Mouse (Mus musculus): ENCODE data around the gene Ugt1a6a.
A peak's percentile ranks its signal among the peaks of the same experiment; 100 is the strongest.
"Not testable (repeated sequence)": the region's sequence is repeated elsewhere in the genome, so short reads cannot be mapped to it uniquely, and the experiment has no call there.

The Ugt1a6a gene

GRCm38 (mm10) chr1:88135229-88135904 is 758 bp downstream of the Ugt1a6a start:
- DNase-seq (ENCODE audit: inconsistent ontology term) = peak; percentile 11

- DNase-seq (ENCODE audit: inconsistent ontology term) = no peak
Observed at GRCm38 (mm10) chr1:88136646-88137045, 2.0 kb downstream of the Ugt1a6a start.

- no peak for DNase-seq (ENCODE audit: inconsistent ontology term)
Observed at GRCm38 (mm10) chr1:88137264-88137663, 2.7 kb downstream of the Ugt1a6a start.

- DNase-seq (ENCODE audit: inconsistent ontology term) = no peak
Observed at GRCm38 (mm10) chr1:88138145-88138544, 3.5 kb downstream of the Ugt1a6a start.

- peak; percentile 22 for DNase-seq (ENCODE audit: inconsistent ontology term)
Observed at GRCm38 (mm10) chr1:88140492-88140891, 5.9 kb downstream of the Ugt1a6a start.

GRCm38 (mm10) chr1:88143966-88144675 is 9.5 kb downstream of the Ugt1a6a start:
- peak; percentile 28 for DNase-seq (ENCODE audit: inconsistent ontology term)

GRCm38 (mm10) chr1:88145278-88145677 is 10.7 kb downstream of the Ugt1a6a start:
- not testable (repeated sequence) for DNase-seq (ENCODE audit: inconsistent ontology term)

GRCm38 (mm10) chr1:88150133-88150532 is 15.5 kb downstream of the Ugt1a6a start:
- not testable (repeated sequence) for DNase-seq (ENCODE audit: inconsistent ontology term)

- DNase-seq (ENCODE audit: inconsistent ontology term) = no peak
Observed at GRCm38 (mm10) chr1:88158430-88158829, 23.8 kb downstream of the Ugt1a6a start.

- no peak for DNase-seq (ENCODE audit: inconsistent ontology term)
Observed at GRCm38 (mm10) chr1:88165711-88166110, 31.1 kb downstream of the Ugt1a6a start, which contains the start of gene Ugt1a5. Ugt1a5 (plus strand) TSS chr1:88166012.

- not testable (repeated sequence) for DNase-seq (ENCODE audit: inconsistent ontology term)
Observed at GRCm38 (mm10) chr1:88172190-88172589, 37.6 kb downstream of the Ugt1a6a start.

- no peak for DNase-seq (ENCODE audit: inconsistent ontology term)
Observed at GRCm38 (mm10) chr1:88179657-88180056, 45.0 kb downstream of the Ugt1a6a start.

- no peak for DNase-seq (ENCODE audit: inconsistent ontology term)
Observed at GRCm38 (mm10) chr1:88186325-88186935, 51.8 kb downstream of the Ugt1a6a start.

- no peak for DNase-seq (ENCODE audit: inconsistent ontology term)
Observed at GRCm38 (mm10) chr1:88192136-88192535, 57.5 kb downstream of the Ugt1a6a start.

- DNase-seq (ENCODE audit: inconsistent ontology term) = no peak
Observed at GRCm38 (mm10) chr1:88195687-88196086, 61.1 kb downstream of the Ugt1a6a start.

GRCm38 (mm10) chr1:88197443-88197842 is 62.8 kb downstream of the Ugt1a6a start:
- no peak for DNase-seq (ENCODE audit: inconsistent ontology term)

GRCm38 (mm10) chr1:88199996-88200395 is 65.4 kb downstream of the Ugt1a6a start:
- no peak for DNase-seq (ENCODE audit: inconsistent ontology term)

GRCm38 (mm10) chr1:88200456-88200855 is 65.8 kb downstream of the Ugt1a6a start, which contains the start of gene Ugt1a2:
Ugt1a2 (plus strand) TSS chr1:88200601.
- DNase-seq (ENCODE audit: inconsistent ontology term) = no peak

GRCm38 (mm10) chr1:88205294-88205922 is 70.8 kb downstream of the Ugt1a6a start, which contains the start of gene Dnajb3:
Dnajb3 (minus strand) TSS chr1:88205782.
- peak; percentile 85 for DNase-seq (ENCODE audit: inconsistent ontology term)

- DNase-seq (ENCODE audit: inconsistent ontology term) = no peak
Observed at GRCm38 (mm10) chr1:88206843-88207479, 72.4 kb downstream of the Ugt1a6a start.

GRCm38 (mm10) chr1:88211812-88212211 is 77.2 kb downstream of the Ugt1a6a start, which contains the start of gene Ugt1a1:
Ugt1a1 (plus strand) TSS chr1:88211959.
- no peak for DNase-seq (ENCODE audit: inconsistent ontology term)
